Mouse (Mus musculus) T-helper 1 cell (primary cell): Measurements from ENCODE around the gene 9130213A22Rik.

Experiments used
- in situ Hi-C: fragments of 300-600 bp; cut with MboI, MseI; formaldehyde crosslinking; loops from one replicate; pipeline ENCODE4 v1.15.1; 2025; ENCODE audit warnings: high pct_unique_total_duplicates

9130213A22Rik gene

GRCm38 (mm10) chr11:69096987-69097900 lies 25.1 kb downstream of the 9130213A22Rik start:
- in situ Hi-C loops: loop anchor here (10.0 kb wide), 2 partner anchors 662 to 888 kb away; partner anchors contain the start of genes Ctdnep1, Elp5 and Pik3r5

- in situ Hi-C loops: loop anchor here (10.0 kb wide), 2 partner anchors 662 to 888 kb away; partner anchors contain the start of genes Ctdnep1, Elp5 and Pik3r5
These were observed 25.9 kb downstream of the 9130213A22Rik start for GRCm38 (mm10) chr11:69096360-69096986.

GRCm38 (mm10) chr11:69095511-69096231 lies 26.7 kb downstream of the 9130213A22Rik start:
- in situ Hi-C loops: loop anchor here (10.0 kb wide), 2 partner anchors 661 to 889 kb away; partner anchors contain the start of genes Ctdnep1, Elp5 and Pik3r5

DNA sequence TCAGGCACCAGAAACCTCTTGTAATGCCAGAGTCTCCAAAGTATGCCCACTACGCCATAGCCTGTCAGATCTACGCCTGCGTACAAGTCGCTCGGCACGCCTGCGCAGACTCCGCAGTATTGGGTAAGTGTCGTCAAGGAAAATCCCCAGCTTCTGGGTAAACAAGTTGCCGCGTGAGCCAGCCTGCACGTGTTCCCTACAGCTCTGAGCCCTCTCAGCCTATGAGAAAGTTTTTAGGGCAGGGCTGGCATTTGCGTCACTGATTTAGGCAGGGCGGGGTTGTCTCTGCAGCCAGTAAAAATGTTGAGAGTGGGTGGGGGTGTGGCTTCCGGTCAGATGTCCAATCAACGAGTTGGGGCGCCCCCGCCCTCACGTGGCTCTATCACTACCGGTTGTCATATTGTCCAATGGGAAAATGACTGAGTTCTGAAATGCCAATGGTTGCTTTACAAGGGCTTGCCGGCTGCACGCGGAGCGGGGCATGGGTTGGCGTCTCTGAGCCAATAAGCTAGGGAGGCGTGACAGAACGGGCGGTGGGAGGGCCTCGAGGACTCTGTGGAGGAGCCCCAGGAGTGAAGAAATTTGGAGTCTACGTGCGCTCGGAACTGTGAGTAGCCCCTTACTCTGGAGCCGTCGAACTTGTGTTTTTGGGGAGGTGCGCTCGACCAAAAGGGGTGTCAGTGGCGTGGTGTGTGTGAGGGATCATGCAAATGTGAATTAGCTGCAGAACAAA lies 27.5 kb downstream of the 9130213A22Rik start, which contains the start of gene Per1:
Gene Per1 (plus strand): TSS at position 521 of the 733 bp plus-strand sequence.
- in situ Hi-C loops: loop anchor here (10.0 kb wide), 2 partner anchors 660 to 890 kb away; partner anchors contain the start of genes Ctdnep1, Elp5 and Pik3r5

- in situ Hi-C loops: loop anchor here (10.0 kb wide), 2 partner anchors 659 to 891 kb away; partner anchors contain the start of genes Ctdnep1, Elp5 and Pik3r5
These were observed 28.5 kb downstream of the 9130213A22Rik start for GRCm38 (mm10) chr11:69093856-69094255.

DNA sequence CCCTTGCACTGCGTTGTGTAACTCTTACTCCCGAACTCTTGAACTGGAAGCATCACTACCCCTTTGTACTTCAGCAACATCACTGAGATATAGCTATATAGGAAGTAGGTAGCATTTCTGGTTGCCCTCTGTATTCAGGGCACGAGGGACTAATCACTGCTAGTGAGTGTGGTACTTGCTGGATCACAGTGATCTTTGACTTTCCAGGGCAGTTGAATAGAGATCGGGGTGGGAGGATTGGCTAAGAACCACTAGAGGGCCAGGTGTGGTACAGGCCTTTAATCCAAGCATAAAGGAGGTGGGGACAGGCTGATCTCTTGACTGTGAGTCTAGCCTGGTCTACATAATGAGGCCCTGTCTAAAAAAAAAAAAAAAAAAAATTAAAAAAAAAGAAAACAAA lies 29.5 kb downstream of the 9130213A22Rik start:
- in situ Hi-C loops: loop anchor here (10.0 kb wide), 2 partner anchors 658 to 892 kb away; partner anchors contain the start of genes Ctdnep1, Elp5 and Pik3r5

GRCm38 (mm10) chr11:69092386-69092751 lies 30.0 kb downstream of the 9130213A22Rik start:
- in situ Hi-C loops: loop anchor here (10.0 kb wide), 2 partner anchors 658 to 892 kb away; partner anchors contain the start of genes Ctdnep1, Elp5 and Pik3r5

DNA sequence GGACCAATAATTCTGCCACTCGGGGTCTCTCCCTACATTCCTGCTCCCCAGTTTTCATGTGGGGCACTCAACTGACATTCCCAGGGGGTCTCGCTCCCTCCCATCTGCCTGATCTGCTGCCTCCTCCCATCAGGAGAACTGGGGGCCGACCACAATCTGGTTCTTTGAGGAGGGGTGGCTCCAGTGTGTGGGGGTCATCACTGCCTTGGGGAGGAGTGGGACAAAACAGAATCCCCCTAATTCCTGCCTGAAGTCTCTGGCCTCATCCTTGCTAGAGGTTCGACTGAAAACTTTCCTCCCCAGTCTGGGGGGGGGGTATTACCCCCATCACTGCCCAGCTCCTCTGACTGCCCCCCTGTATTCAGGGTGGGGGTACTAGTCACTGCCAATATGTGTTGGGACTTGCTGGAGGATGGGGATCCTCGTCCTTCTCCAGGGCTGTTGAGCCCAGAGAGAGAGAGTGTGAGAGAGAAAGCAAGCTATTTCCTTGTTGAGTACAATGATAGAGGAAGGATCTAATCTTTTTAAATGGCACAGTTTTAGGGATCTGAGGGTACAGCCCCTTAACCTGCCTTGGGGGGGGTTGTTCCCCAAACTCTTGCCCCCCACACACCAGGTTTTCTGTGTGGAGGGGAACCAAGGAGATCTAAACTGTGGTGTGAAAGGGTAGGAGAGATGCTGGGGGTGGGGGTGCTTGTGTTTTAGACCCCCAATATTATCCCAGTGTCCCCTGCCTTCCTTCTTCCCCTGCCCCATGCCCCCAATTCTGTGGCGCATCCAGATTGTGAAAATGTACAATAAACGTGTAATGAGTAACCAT lies 30.6 kb downstream of the 9130213A22Rik start:
- in situ Hi-C loops: loop anchor here (10.0 kb wide), 2 partner anchors 657 to 893 kb away; partner anchors contain the start of genes Ctdnep1, Elp5 and Pik3r5

DNA sequence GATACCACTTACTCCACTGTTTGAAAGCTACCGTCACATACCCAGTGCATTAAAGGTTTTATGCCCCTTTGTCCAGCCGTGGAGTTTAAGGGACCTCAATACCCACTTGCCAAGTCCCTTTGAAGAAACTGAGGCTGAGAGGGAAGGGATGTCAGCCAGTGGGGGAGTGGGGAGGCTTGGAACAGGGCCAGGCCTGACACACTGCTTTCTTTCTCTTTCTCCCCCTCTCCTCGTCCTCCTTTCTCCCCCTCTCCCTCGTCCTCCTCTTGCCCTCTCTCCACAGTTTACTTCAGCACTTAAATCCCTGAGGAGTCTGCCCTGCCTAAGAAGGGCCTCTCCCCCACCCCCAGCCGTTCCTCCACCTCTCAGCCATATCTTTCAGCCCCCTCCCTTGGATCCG lies 32.0 kb downstream of the 9130213A22Rik start:
- in situ Hi-C loops: loop anchor here (10.0 kb wide), 2 partner anchors 656 to 894 kb away; partner anchors contain the start of genes Ctdnep1, Elp5 and Pik3r5

GRCm38 (mm10) chr11:69089616-69090290 lies 32.6 kb downstream of the 9130213A22Rik start:
- in situ Hi-C loops: loop anchor here (10.0 kb wide), 2 partner anchors 655 to 895 kb away; partner anchors contain the start of genes Ctdnep1, Elp5 and Pik3r5

GRCm38 (mm10) chr11:69088856-69089615 lies 33.4 kb downstream of the 9130213A22Rik start:
- in situ Hi-C loops: no loop called here

DNA sequence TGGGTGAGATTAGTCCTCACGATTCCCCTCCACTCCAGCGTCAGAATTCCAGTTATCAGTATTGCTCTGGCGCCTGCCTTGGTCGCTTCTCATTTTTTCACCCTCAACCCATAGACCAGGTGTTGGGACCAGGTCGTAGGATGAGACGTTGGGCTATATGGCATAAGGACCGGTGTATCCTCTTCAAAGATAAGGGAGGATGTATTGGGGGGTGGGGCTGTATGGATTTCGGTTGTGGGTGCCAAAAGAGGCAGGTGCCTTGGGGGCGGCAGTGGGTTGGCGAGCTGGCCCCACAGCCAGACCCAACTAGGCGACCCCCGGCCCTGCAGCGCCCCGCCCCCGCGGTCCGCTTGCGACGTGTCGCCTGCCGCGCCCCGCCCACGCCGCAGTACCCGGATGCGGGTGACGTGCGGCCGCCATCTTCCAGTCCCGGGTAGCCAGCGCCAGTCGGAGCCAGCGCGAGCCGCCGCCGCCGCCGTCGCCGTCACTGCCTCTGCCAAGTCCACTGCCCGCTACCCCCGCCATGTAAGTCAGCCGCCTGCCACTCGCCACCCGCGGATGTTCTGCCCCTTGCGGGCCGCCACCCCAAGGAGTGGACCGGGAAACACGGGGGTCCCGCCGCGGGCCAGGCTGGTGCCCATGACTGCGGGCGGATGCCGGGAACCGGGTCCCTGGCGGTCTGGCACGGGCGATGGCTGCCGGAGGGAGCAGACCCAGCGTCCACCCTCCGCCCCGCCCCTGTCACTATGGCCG lies 34.1 kb downstream of the 9130213A22Rik start, which contains the start of gene Vamp2:
Gene Vamp2 (plus strand): TSS at position 388 of the 753 bp plus-strand sequence.
- in situ Hi-C loops: no loop called here

DNA sequence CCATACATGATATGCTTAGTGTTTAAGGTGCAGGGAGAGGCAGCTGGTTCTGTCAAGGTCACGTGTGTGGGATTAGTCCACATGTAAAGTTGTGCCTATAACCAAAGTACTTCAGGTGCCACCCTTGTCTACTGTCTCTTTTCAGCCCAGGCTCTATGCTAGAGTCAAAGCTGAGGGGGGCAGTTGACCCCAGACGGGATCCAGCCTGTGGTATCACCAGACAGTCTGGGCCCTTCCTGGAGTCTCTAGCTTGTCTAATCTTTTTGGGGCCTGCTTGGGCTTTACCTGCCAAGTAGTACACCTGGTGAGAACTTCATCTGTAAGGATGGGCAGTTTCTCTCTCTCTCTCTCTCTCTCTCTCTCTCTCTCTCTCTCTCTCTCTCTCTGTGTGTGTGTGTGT lies 34.8 kb downstream of the 9130213A22Rik start:
- in situ Hi-C loops: no loop called here

DNA sequence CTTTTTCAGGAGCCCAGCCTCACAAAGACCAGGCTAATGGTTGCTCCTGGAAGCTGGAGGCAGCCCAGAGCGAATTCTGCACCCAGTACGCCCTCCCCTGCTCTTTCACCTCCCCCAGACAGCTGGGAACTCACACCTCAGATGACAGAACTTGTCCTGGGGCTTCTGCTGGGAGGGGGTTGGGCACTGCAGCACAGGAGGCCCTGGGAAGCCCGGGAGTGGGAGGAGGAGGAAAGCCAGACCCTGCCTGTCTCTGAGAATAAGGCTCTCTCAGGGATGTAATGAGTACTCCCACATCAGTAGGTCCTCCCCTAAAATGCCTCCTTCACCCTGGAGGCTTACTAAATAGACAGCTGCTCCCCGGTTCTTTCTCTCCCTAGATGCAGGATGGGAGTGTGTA lies 35.3 kb downstream of the 9130213A22Rik start:
- in situ Hi-C loops: no loop called here

- in situ Hi-C loops: no loop called here
These were observed 36.0 kb downstream of the 9130213A22Rik start for GRCm38 (mm10) chr11:69086390-69086789.

GRCm38 (mm10) chr11:69085608-69086007 lies 36.8 kb downstream of the 9130213A22Rik start:
- in situ Hi-C loops: no loop called here

DNA sequence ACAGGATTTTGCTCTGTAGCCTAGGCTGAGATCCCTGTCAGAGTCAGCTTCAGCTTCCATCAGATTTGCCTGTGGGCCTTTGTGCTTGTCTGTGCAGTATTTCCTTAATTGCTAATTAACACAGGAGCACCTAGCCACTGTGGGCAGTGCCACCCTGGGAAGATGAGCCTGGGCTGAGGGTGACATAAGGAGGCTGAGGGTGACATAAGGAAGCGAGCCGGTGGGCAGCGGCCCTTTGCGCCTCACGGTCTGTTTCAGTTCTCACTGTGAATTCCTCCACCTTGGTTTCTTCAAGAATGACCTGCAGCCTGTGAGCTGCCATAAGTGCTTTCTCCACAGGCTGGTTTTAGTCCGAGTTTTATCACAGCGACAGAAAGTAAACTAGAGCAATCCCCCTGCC lies 40.8 kb downstream of the 9130213A22Rik start:
- in situ Hi-C loops: no loop called here
